Mouse (Mus musculus) forebrain, embryonic 13.5 days (tissue): ENCODE measurements around the gene Wdhd1. TPM values are rescaled to one million over a fixed set of nuclear protein-coding genes. Genes with fewer than 3 reads are reported as not detected.

Source experiments
- ATAC-seq: fragments of 200-750 bp; cut with Nextera tagmentation; 2 replicates; pipeline ENCODE4 v1.8.0; 2017
- H3K27ac ChIP-seq: fragments of 300-500 bp; sonication (generic); 2 replicates; pipeline ENCODE4 v1.5.1; 2015; ENCODE audit warnings: inconsistent platforms, mild to moderate bottlenecking, moderate library complexity
- H3K27me3 ChIP-seq: fragments of 300-500 bp; sonication (generic); 2 replicates; pipeline ENCODE4 v1.6.1; 2015; ENCODE audit warnings: mild to moderate bottlenecking, inconsistent platforms
- H3K36me3 ChIP-seq: fragments of 300-500 bp; sonication (generic); 2 replicates; pipeline ENCODE4 v1.6.1; 2015; ENCODE audit warnings: mild to moderate bottlenecking, inconsistent platforms; ENCODE audit not compliant: poor library complexity, severe bottlenecking
- H3K4me1 ChIP-seq: fragments of 300-500 bp; sonication (generic); 2 replicates; pipeline ENCODE4 v1.6.1; 2015; ENCODE audit warnings: inconsistent platforms
- H3K4me2 ChIP-seq: fragments of 300-500 bp; sonication (generic); 2 replicates; pipeline ENCODE4 v1.6.1; 2015; ENCODE audit warnings: inconsistent platforms, mild to moderate bottlenecking, moderate library complexity
- H3K4me3 ChIP-seq: fragments of 300-500 bp; sonication (generic); 2 replicates; pipeline ENCODE4 v1.5.1; 2015; ENCODE audit warnings: mild to moderate bottlenecking, inconsistent platforms
- H3K9ac ChIP-seq: fragments of 300-500 bp; sonication (generic); 2 replicates; pipeline ENCODE4 v1.6.1; 2015; ENCODE audit warnings: mild to moderate bottlenecking, inconsistent platforms
- H3K9me3 ChIP-seq: fragments of 300-500 bp; sonication (generic); replicated peaks from 2 replicates; pipeline ENCODE4 v1.6.1; 2016; ENCODE audit warnings: inconsistent platforms
- WGBS: fragments of 180-500 bp; shearing (Covaris S2); methylation state at CpG from one replicate; pipeline ENCODE4 v1.1.7; 2015; 5-methylcytosine and 5-hydroxymethylcytosine counted together
- polyA plus RNA-seq: library from polyadenylated mRNA; unstranded; fragments of >200 nt; fragmentation: Nextera tagmentation; extraction: Ambion mirVana; gene quantifications from 2 replicates; pipeline ENCODE4 v1.2.1, GENCODE M21; 2015

Wdhd1 gene
- polyA plus RNA-seq, 1 experiment from 2014 or later = 30.2 TPM

DNA sequence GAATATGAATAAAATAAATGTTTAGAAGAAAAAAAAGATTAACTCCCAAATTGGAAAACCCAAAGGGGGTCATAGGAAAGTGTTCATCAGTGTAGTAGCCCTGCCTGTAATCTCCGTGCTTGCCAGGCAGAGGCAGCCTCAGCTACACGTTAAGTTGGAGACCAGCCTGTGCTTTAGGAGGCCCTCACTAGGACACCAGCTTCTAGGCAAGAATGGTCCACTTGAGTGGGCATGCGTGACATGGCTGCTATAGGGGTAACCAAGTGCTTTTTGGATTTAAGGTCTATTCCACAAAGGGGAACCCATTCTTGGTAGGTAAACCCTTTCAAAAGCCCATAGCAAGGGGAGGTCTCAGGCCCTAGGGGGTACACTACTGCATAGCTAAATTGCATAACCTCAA lies 1.2 kb downstream of the Wdhd1 start:
- H3K36me3 ChIP-seq = peaks cover 17% of the 10 kb centered on the region
- peak overlapping the region; percentile 77 for H3K4me2 ChIP-seq
- H3K4me1 ChIP-seq = peaks cover 24% of the 10 kb centered on the region
- no peak for ATAC-seq
- H3K9me3 ChIP-seq = no peaks in the 10 kb centered on the region
- no peak overlapping the region for H3K27ac ChIP-seq
- no peaks in the 10 kb centered on the region for H3K27me3 ChIP-seq
- H3K4me3 ChIP-seq = peak overlapping the region; percentile 88
- 27% methylated on average over 3 of the region's 3 CpGs for WGBS
- peak overlapping the region; percentile 86 for H3K9ac ChIP-seq

DNA sequence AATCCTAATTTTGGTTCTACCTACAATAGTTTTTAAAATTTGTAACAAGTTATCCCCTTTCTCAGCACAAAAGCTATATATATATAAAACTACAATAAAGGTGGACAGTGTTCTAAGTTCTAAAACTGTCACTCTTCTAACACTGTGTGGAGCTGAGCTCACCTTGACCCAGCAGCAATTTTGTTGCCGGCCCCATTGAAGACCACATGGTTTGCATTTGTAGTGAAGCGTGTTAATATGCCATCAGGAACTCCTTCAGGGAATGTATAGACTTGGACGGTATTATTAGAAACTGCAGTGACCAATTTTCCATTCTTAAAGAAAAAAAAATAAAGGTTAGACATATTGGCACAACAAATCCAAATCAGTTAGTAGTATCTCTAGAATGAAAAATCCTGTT lies 2.9 kb downstream of the Wdhd1 start:
- ATAC-seq = no peak
- peaks cover 32% of the 10 kb centered on the region for H3K36me3 ChIP-seq

DNA sequence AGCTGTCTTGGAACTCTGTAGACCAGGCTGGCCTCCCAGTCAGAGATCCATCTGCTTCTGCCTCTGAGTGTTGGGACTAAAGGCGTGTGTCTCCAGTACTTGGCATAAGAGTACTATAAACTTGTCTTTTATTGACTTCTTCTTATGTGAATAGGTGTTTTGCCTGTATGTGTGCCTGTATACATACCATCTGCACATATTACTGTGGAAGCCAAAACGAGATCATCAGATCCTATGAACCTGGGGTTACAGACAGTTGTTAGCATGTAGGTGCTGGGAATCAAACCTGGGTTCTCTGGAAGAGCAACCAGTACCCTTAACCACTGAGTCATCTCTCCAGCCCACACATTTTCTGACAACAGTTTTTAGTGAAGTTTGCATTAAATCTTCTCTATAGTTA lies 7.0 kb downstream of the Wdhd1 start:
- Histone ChIP-seq H3K27me3 (no peaks in the 10 kb centered on the region), H3K4me1 (peaks cover 4% of the 10 kb centered on the region), H3K4me3 (no peak overlapping the region), H3K9me3 (no peaks in the 10 kb centered on the region), H3K36me3 (peaks cover 57% of the 10 kb centered on the region), H3K9ac (no peak overlapping the region), H3K4me2 (no peak overlapping the region), H3K27ac (no peak overlapping the region)
- ATAC-seq = no peak
- WGBS = 91% methylated on average over 2 of the region's 2 CpGs

More for the DNA sequence above, 2.9 kb downstream of the Wdhd1 start:
- H3K4me2 ChIP-seq = no peak overlapping the region
- H3K9ac ChIP-seq = no peak overlapping the region
- H3K4me3 ChIP-seq = no peak overlapping the region
- no peaks in the 10 kb centered on the region for H3K9me3 ChIP-seq
- 74% methylated on average over 3 of the region's 3 CpGs for WGBS
- no peak overlapping the region for H3K27ac ChIP-seq
- H3K27me3 ChIP-seq = no peaks in the 10 kb centered on the region
- peaks cover 24% of the 10 kb centered on the region for H3K4me1 ChIP-seq

DNA sequence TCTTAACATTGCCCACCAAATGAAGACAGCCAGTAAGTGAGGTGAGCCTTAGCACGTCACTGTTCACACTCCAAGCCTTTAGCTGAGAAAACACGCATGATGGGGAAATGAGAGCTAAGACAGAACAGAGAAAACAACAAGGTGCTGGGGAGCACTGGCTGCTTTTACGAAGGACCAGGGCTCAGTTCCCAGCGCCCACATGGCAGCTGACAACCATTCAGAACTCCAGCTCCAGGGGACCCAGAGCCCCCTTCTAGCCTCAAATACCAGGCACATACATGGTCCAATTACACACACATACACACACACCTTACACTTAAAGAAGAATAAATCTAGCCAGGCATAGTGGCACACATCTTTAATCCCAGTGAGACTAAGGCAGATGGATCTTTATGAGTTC lies 7.6 kb downstream of the Wdhd1 start:
- no peak for ATAC-seq
- Histone ChIP-seq H3K4me3 (no peak overlapping the region), H3K27me3 (no peaks in the 10 kb centered on the region), H3K9me3 (no peaks in the 10 kb centered on the region), H3K36me3 (peaks cover 57% of the 10 kb centered on the region), H3K27ac (no peak overlapping the region), H3K4me1 (no peaks in the 10 kb centered on the region), H3K9ac (no peak overlapping the region), H3K4me2 (no peak overlapping the region)
- over 99% methylated on average over 4 of the region's 4 CpGs for WGBS

DNA sequence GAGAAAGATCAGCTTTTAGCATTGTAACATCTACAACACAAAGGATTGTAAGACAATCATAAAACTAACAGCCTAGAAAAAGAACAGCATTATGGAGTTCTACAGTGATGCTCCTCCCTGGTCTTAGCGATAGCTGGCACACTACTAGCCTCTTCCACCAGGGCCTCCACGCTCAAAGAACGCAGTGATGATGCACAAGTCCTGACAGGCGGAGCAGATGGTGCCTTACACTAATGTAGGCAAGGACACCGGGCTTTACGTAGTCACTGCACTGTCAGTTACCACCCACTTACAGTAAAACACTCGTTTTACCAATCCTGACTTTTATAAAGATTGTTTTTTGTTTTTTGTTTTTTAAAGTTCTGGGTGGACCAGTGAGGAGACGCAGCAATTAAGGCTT lies 10.8 kb downstream of the Wdhd1 start:
- Histone ChIP-seq H3K27me3 (no peaks in the 10 kb centered on the region), H3K4me1 (no peaks in the 10 kb centered on the region), H3K27ac (no peak overlapping the region), H3K4me3 (no peak overlapping the region), H3K4me2 (no peak overlapping the region), H3K36me3 (peaks cover 55% of the 10 kb centered on the region), H3K9ac (no peak overlapping the region), H3K9me3 (no peaks in the 10 kb centered on the region)
- no peak for ATAC-seq
- 94% methylated on average over 8 of the region's 8 CpGs for WGBS

DNA sequence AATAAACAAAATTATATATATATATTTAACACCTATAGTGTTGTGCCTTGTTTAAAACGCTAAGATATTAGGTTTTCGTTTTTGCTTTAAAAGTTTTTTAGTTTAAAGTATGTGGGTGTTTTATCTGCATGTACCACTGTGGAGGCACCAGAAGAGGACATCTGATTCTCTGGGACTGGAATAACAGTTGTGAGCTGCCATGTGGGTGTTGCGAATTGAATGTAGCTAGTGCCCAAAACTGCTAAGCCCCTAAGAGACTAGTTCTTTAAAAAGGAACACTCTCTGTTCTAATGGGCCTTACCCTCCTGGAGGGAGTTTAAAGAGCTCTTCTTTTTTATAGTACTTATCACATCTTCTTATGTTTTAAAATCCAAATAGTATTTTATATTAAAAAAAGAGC lies 11.8 kb downstream of the Wdhd1 start:
- 98% methylated on average over 3 of the region's 3 CpGs for WGBS
- Histone ChIP-seq H3K9ac (no peak overlapping the region), H3K4me2 (no peak overlapping the region), H3K9me3 (no peaks in the 10 kb centered on the region), H3K27ac (no peak overlapping the region), H3K27me3 (no peaks in the 10 kb centered on the region), H3K4me3 (no peak overlapping the region), H3K4me1 (no peaks in the 10 kb centered on the region), H3K36me3 (peaks cover 53% of the 10 kb centered on the region)
- no peak for ATAC-seq

DNA sequence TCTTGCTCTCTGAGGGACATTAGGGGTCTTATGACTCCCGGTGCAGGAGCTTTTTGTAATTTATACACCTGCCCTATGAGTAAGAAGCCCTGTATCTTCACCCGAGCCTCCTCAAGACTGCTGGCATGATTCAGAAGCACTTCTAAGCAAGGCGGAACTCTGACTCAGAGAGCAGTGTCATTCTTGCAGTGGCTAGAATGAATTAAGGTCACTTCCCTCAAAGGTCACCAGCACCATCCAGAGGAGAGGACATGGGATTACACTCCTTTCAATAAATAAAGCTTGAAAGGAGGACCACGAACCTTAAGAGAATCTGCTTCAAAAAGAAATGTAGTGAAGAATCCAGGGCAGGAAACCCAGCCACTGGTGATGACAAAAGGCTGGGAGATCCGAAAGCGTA lies 26.8 kb downstream of the Wdhd1 start:
- no peak overlapping the region for H3K27ac ChIP-seq
- H3K4me1 ChIP-seq = no peaks in the 10 kb centered on the region
- H3K27me3 ChIP-seq = no peaks in the 10 kb centered on the region
- no peaks in the 10 kb centered on the region for H3K9me3 ChIP-seq
- H3K4me3 ChIP-seq = no peak overlapping the region
- WGBS = 92% methylated on average over 6 of the region's 6 CpGs
- H3K36me3 ChIP-seq = peaks cover 67% of the 10 kb centered on the region
- ATAC-seq = no peak
- H3K4me2 ChIP-seq = no peak overlapping the region
- no peak overlapping the region for H3K9ac ChIP-seq

DNA sequence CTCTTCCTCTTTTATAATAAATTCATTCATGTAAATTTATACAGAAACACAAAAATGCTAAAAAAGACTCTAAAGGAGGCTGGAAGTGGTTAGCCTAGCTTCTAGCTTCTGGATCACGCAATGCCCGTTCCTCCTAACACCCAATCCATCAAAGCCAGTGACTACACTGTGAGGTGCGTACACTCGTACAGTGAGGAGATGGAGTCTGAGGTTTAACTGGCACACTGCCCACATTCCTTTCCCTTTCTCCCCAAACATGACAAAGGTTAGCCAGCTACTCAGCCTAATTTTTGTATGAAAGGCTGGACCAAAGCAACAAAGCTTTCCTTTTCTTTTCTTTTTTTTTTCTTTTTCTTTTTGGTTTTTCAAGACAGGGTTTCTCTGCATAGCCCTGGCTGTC lies 33.9 kb downstream of the Wdhd1 start:
- Histone ChIP-seq H3K9me3 (no peaks in the 10 kb centered on the region), H3K4me3 (no peak overlapping the region), H3K27ac (no peak overlapping the region), H3K9ac (no peak overlapping the region), H3K4me2 (no peak overlapping the region), H3K36me3 (peaks cover 58% of the 10 kb centered on the region), H3K27me3 (no peaks in the 10 kb centered on the region), H3K4me1 (no peaks in the 10 kb centered on the region)
- WGBS = 68% methylated on average over 4 of the region's 4 CpGs
- no peak for ATAC-seq

DNA sequence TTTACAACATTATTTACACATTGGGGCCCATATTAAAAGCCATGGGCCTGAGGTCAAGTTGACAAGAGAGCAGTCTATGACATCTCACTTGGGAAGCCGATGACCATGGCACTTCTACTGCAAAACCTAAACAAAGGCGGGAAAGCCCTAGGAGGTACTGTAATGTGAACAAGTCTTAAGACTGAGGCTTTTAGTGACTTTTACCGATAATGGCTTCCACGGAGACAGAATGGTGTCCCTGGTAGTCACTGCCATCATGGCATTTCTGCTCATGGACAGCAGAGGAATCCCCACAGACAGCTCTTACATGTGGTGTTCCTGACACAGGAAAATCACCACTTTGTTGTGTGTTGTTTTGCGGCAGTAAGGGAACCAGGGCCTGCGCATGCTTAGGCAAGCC lies 35.6 kb downstream of the Wdhd1 start:
- ATAC-seq = no peak
- 96% methylated on average over 6 of the region's 6 CpGs for WGBS
- no peaks in the 10 kb centered on the region for H3K4me1 ChIP-seq

DNA sequence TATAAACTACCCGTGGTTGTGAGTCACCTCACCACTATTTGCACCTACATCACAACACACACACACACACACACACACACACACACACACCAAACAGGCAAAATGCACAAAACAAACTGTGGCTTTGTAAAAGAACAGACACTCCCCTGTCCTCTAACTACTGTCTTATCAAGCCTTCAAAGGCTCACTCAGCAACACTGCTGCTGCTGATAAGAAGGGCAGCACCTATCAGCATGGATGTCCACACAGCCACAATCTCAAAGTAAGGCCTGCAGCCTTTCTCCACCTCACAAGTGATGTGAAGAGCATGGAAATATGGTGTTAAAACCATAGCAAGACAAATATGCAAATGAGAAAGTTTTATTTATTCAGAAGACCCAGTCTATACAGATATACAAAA lies 36.1 kb downstream of the Wdhd1 start:
- peaks cover 37% of the 10 kb centered on the region for H3K36me3 ChIP-seq
- H3K27me3 ChIP-seq = no peaks in the 10 kb centered on the region
- H3K9ac ChIP-seq = no peak overlapping the region
- no peak overlapping the region for H3K4me2 ChIP-seq
- H3K4me3 ChIP-seq = no peak overlapping the region
- no peaks in the 10 kb centered on the region for H3K9me3 ChIP-seq
- ATAC-seq = no peak
- no peak overlapping the region for H3K27ac ChIP-seq
- H3K4me1 ChIP-seq = no peaks in the 10 kb centered on the region
- 100% methylated on average over 1 of the region's 1 CpGs for WGBS

More for the DNA sequence above, 35.6 kb downstream of the Wdhd1 start:
- Histone ChIP-seq H3K4me2 (no peak overlapping the region), H3K9ac (no peak overlapping the region), H3K27ac (no peak overlapping the region), H3K36me3 (peaks cover 41% of the 10 kb centered on the region), H3K4me3 (no peak overlapping the region), H3K9me3 (no peaks in the 10 kb centered on the region), H3K27me3 (no peaks in the 10 kb centered on the region)

DNA sequence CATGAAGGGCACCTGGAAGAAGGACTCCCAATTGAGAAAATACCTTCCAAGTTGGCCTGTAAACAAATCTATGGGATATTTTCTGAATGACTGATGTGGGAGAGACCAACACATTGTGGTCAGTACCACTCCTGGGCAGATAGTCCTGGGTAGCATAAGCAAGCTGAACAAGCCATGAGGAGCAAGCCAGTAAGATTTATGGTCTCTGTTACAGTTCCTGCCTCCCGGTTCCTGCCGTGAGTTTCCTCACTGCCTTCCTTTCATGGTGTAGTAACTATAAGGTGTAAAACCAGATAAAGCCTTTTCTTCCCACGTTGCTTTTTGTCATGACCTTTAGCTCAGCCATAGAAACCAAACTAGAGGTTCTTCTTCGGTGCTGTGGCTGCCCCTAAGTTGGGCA lies 39.4 kb downstream of the Wdhd1 start:
- Histone ChIP-seq H3K4me3 (no peak overlapping the region), H3K27me3 (no peaks in the 10 kb centered on the region), H3K36me3 (peaks cover 13% of the 10 kb centered on the region), H3K4me1 (no peaks in the 10 kb centered on the region), H3K9ac (no peak overlapping the region), H3K27ac (no peak overlapping the region), H3K4me2 (no peak overlapping the region), H3K9me3 (no peaks in the 10 kb centered on the region)
- no peak for ATAC-seq
- WGBS = 87% methylated on average over 4 of the region's 4 CpGs

DNA sequence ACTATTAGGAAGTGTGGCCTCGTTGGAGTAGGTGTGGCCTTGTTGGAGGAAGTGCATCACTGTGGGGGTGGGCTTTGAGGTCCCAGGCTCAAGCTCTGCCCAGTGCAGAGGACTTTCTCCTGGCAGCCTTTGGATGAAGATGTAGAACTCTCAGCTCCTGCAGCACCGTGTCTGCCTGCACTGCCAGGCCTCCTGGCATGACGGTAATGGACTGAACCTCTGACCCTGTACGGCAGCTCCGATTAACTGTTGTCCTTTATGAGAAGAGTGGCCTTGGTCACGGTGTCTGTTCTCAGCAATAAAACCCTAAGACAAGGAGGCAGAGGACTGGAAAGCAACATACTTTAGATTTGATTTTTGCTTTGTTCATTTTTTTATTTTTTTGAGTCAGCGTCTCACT lies 40.2 kb downstream of the Wdhd1 start:
- Histone ChIP-seq H3K9me3 (no peaks in the 10 kb centered on the region), H3K9ac (no peak overlapping the region), H3K4me3 (no peak overlapping the region), H3K36me3 (peaks cover 11% of the 10 kb centered on the region), H3K27ac (no peak overlapping the region), H3K27me3 (no peaks in the 10 kb centered on the region), H3K4me2 (no peak overlapping the region), H3K4me1 (no peaks in the 10 kb centered on the region)
- no peak for ATAC-seq
- 94% methylated on average over 7 of the region's 7 CpGs for WGBS

DNA sequence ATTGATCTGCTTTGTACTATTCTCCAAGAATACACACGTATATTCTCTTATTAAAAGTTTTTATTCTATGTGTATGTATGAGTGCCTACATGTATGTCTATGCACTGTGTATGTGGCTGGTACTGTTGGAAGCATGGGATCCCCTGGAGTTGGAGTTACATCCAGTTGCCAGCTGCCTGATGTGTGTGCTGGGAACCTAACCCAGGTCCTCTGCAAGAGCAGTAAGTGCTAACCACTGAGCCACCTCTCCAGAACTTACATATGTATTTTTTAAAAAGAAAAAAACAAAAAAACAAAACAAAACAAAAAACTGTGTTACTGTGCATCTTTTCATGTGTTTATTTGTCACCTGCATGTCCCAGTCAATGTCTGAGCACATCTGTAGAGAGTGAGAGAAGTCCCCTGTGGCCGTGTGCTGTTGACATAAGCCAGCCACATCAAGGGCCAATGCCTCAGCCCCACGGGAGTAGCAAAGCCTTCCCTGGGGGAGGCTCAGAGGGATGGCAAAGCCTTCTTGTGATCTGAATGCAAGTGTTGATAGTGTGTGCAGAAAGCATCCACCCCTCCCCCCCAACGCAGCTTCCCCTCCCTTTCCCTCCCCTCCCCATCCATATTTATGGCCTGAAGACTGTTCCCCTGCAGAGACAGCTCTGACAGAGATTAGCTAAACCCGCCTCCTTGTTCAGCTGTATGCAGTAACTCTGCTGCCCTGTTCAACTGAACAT lies 42.0 kb downstream of the Wdhd1 start:
- Histone ChIP-seq H3K27me3 (no peaks in the 10 kb centered on the region), H3K4me2 (no peak overlapping the region), H3K9ac (no peak overlapping the region), H3K4me3 (no peak overlapping the region), H3K9me3 (no peaks in the 10 kb centered on the region), H3K27ac (no peak overlapping the region), H3K36me3 (no peaks in the 10 kb centered on the region), H3K4me1 (no peaks in the 10 kb centered on the region)
- WGBS = 80% methylated on average over 5 of the region's 5 CpGs
- no peak for ATAC-seq
